Mouse (Mus musculus) hindbrain, postnatal 0 days (tissue): ENCODE data around the gene Acot12. TPM values are rescaled to one million over a fixed set of nuclear protein-coding genes. Genes with fewer than 3 reads are reported as not detected.

Source experiments
- ATAC-seq: fragments of 200-750 bp; cut with Nextera tagmentation; 2 replicates; pipeline ENCODE4 v1.8.0; 2017; ENCODE audit warnings: mild to moderate bottlenecking, moderate TSS enrichment, moderate library complexity
- DNase-seq: peaks from one replicate; pipeline ENCODE4 v3.0.0-alpha.2; 2015; ENCODE audit warnings: low spot score
- H3K27ac ChIP-seq: fragments of 300-500 bp; sonication (generic); 2 replicates; pipeline ENCODE4 v1.5.1; 2014; ENCODE audit warnings: mild to moderate bottlenecking
- H3K27me3 ChIP-seq: fragments of 300-500 bp; sonication (generic); 2 replicates; pipeline ENCODE4 v1.6.1; 2014; ENCODE audit warnings: low read length, mixed read lengths; ENCODE audit not compliant: insufficient read depth
- H3K36me3 ChIP-seq: fragments of 300-500 bp; sonication (generic); 2 replicates; pipeline ENCODE4 v1.6.1; 2014; ENCODE audit warnings: low read length, mixed read lengths; ENCODE audit not compliant: insufficient read depth
- H3K4me1 ChIP-seq: fragments of 300-500 bp; sonication (generic); 2 replicates; pipeline ENCODE4 v1.6.1; 2014; ENCODE audit warnings: antibody characterized with exemption, low read length, mixed read lengths; ENCODE audit not compliant: insufficient read depth
- H3K4me2 ChIP-seq: fragments of 300-500 bp; sonication (generic); 2 replicates; pipeline ENCODE4 v1.6.1; 2014; ENCODE audit warnings: low read depth, mild to moderate bottlenecking, low read length, moderate library complexity, mixed read lengths
- H3K4me3 ChIP-seq: fragments of 300-500 bp; sonication (generic); 2 replicates; pipeline ENCODE4 v1.5.1; 2014; ENCODE audit warnings: low read length
- H3K9ac ChIP-seq: fragments of 300-500 bp; sonication (generic); replicated peaks from 2 replicates; pipeline ENCODE4 v1.6.1; 2014; ENCODE audit warnings: mild to moderate bottlenecking, low read length, moderate library complexity, mixed read lengths
- H3K9me3 ChIP-seq: fragments of 300-500 bp; sonication (generic); 2 replicates; pipeline ENCODE4 v1.6.1; 2016; ENCODE audit warnings: low read length, mixed read lengths
- CTCF ChIP-seq: IDR thresholded peaks from 2 replicates; pipeline ENCODE4 v1.5.1; 2016; ENCODE audit warnings: antibody characterized with exemption, control low read depth, low read depth
- WGBS: fragments of 180-500 bp; shearing (Covaris S2); extraction: QIAGEN DNeasy Blood & Tissue Kit; methylation state at CpG from one replicate; pipeline ENCODE4 v1.1.7; 2014; 5-methylcytosine and 5-hydroxymethylcytosine counted together
- microRNA-seq, 2 experiments: library from miRNA; unstranded; fragments of <30 nt; microRNA quantifications; one replicate each; pipeline ENCODE4; 2016
- polyA plus RNA-seq: library from polyadenylated mRNA; unstranded; fragments of >200 nt; fragmentation: Nextera tagmentation; extraction: Ambion mirVana; gene quantifications from 2 replicates; pipeline ENCODE4 v1.2.1, GENCODE M21; 2015
- total RNA-seq: library from RNA; depleted of rRNA; stranded (reverse); fragments of >200 nt; gene quantifications from 2 replicates; pipeline ENCODE4 v1.2.3, GENCODE M21; 2014; rRNA removed

Gene Acot12
- total and polyA plus RNA-seq, 2 experiments from 2014 or later = 0.16 to 0.55 TPM

- no peaks in the 10 kb centered on the region for H3K27me3 ChIP-seq
- ATAC-seq (no peak), DNase-seq (no peak)
- no peak overlapping the region for H3K27ac ChIP-seq
- TF ChIP-seq CTCF = no peak
- no peak overlapping the region for H3K9ac ChIP-seq
- H3K4me1 ChIP-seq = no peaks in the 10 kb centered on the region
- WGBS = 92% methylated on average over 5 of the region's 5 CpGs
- H3K4me3 ChIP-seq = no peak overlapping the region
- no peaks in the 10 kb centered on the region for H3K36me3 ChIP-seq
- H3K4me2 ChIP-seq = no peak overlapping the region
- peaks cover 5% of the 10 kb centered on the region for H3K9me3 ChIP-seq
These were observed 73.4 kb downstream of the Acot12 start for GRCm38 (mm10) chr13:91814670-91815069.

- H3K4me3 ChIP-seq = no peak overlapping the region
- ATAC-seq = no peak
- TF ChIP-seq CTCF = peak; percentile 22
- H3K9me3 ChIP-seq = no peaks in the 10 kb centered on the region
- no peaks in the 10 kb centered on the region for H3K4me1 ChIP-seq
- no peak overlapping the region for H3K27ac ChIP-seq
- no peaks in the 10 kb centered on the region for H3K27me3 ChIP-seq
- DNase-seq = no peak
- no peak overlapping the region for H3K9ac ChIP-seq
- H3K36me3 ChIP-seq = no peaks in the 10 kb centered on the region
- 74% methylated on average over 6 of the region's 6 CpGs for WGBS
- H3K4me2 ChIP-seq = no peak overlapping the region
These were observed 82.4 kb downstream of the Acot12 start for GRCm38 (mm10) chr13:91823735-91824134.

DNA sequence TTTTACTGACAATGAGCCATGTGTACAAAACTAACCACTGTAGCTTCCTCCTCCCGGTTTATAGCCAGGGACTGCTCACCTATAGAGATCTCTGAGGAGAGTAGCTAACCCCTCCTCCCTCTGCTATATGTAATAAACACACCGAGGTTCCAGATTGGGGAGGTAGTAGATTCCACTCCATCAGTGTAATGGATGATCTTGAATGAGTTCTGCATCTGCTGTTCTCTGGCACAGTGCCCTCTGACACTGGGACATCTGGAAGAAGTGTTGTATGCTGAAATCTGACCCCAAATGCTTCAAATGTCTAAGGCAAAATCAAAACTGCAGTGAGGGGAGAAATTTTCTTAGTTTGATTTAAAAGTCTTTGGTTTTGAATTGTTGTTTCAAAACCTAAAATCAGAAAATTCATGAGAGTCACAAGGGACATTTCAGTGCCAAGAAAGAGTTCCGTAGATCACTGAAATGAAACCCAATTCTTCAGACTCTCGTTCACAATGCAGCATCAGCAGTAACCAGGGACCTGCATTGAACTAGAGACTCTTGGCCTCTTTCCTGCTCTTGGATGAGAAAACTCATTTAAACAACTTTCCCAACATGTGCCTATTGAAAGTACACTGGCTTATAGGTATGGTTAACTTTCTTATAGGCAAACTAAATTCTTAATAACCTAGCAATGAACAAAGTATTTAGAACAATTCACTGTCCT is 83.7 kb downstream of the Acot12 start:
- H3K4me2 ChIP-seq = no peak overlapping the region
- 43% methylated on average over 4 of the region's 4 CpGs for WGBS
- no peaks in the 10 kb centered on the region for H3K4me1 ChIP-seq
- no peak for TF ChIP-seq CTCF
- H3K9me3 ChIP-seq = no peaks in the 10 kb centered on the region
- DNase-seq (peak; percentile 53), ATAC-seq (peak; percentile 32; the same call in 1 of the 2 replicates)
- no peaks in the 10 kb centered on the region for H3K36me3 ChIP-seq
- H3K27me3 ChIP-seq = no peaks in the 10 kb centered on the region
- H3K27ac ChIP-seq = no peak overlapping the region
- H3K4me3 ChIP-seq = no peak overlapping the region
- H3K9ac ChIP-seq = no peak overlapping the region

GRCm38 (mm10) chr13:91826066-91826465 is 84.8 kb downstream of the Acot12 start:
- Histone ChIP-seq H3K9ac (no peak overlapping the region), H3K4me1 (no peaks in the 10 kb centered on the region), H3K9me3 (no peaks in the 10 kb centered on the region), H3K27ac (no peak overlapping the region), H3K27me3 (no peaks in the 10 kb centered on the region), H3K4me2 (no peak overlapping the region), H3K36me3 (no peaks in the 10 kb centered on the region), H3K4me3 (no peak overlapping the region)
- WGBS = 83% methylated on average over 2 of the region's 2 CpGs
- DNase-seq = no peak
- no peak for TF ChIP-seq CTCF
- no peak for ATAC-seq

DNA sequence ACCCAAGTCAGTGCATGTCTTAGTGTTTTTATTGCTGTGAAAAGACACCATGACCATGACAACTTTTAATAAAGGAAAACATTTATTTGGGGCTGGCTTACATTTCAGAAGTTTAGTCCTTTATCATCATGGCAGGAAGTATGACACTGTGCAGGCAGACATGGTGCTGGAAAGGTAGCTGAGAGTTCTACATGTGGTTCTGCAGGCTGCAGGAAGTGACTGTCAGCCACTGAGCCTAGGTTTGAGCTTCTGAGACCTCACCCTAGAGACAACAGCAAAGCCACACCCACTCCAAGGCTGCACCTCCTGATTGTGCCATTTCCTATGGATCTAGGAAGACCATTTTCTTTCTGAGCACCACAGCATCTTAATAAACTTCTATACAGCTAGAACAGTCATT is 86.6 kb downstream of the Acot12 start:
- H3K27ac ChIP-seq = no peak overlapping the region
- no peak for TF ChIP-seq CTCF
- no peaks in the 10 kb centered on the region for H3K9me3 ChIP-seq
- no peaks in the 10 kb centered on the region for H3K4me1 ChIP-seq
- H3K4me3 ChIP-seq = no peak overlapping the region
- ATAC-seq (no peak), DNase-seq (no peak)
- H3K9ac ChIP-seq = no peak overlapping the region
- no peaks in the 10 kb centered on the region for H3K36me3 ChIP-seq
- H3K27me3 ChIP-seq = no peaks in the 10 kb centered on the region
- no peak overlapping the region for H3K4me2 ChIP-seq

Small RNA genes within 50 kb of the gene (microRNA-seq; reads per million reads assigned to microRNA genes)
- 0 reads per million in 2 experiments for gene Gm27656

Other genes with a start within 250 kb of the Acot12 start
- 6.7 and 10.4 TPM in 2 replicates for gene Zcchc9, start 66.2 kb downstream of the Acot12 start, total RNA-seq
- 14.9 and 15.1 TPM in 2 replicates for gene Zcchc9, start 66.2 kb downstream of the Acot12 start, polyA plus RNA-seq
- 2.3 TPM in 1 of 2 replicates, not detected in the other for gene Ckmt2, start 135.4 kb downstream of the Acot12 start, total RNA-seq
- 0.11 and 0.19 TPM in 2 replicates for gene Ckmt2, start 135.4 kb downstream of the Acot12 start, polyA plus RNA-seq